Mouse (Mus musculus) B cell, adult 67 days (primary cell): Measurements from ENCODE around the gene Uqcc3. TPM values are rescaled to one million over a fixed set of nuclear protein-coding genes. Genes with fewer than 3 reads are reported as not detected.

Experiments
- total RNA-seq, 2 experiments: library from RNA; stranded (reverse); gene quantifications; 4 replicates each; pipeline ENCODE4 v1.2.4; 2023

Uqcc3 gene
- 10 to 100 TPM; 21.7 to 24.6 TPM for total RNA-seq

GRCm38 (mm10) chr19:8880311-8881033, at the start of gene Uqcc3:
Gene Uqcc3, minus strand, starts transcription at chr19:8880923.

GRCm38 (mm10) chr19:8929224-8930088, 48.7 kb upstream of the Uqcc3 start, which contains the start of the genes Rom1 and Eml3:
Gene Rom1, minus strand, starts transcription at chr19:8929356.
Gene Eml3, plus strand, starts transcription at chr19:8929552.

GRCm38 (mm10) chr19:8920073-8920736, 39.5 kb upstream of the Uqcc3 start, which contains the start of gene B3gat3:
Gene B3gat3, plus strand, starts transcription at chr19:8920374.

GRCm38 (mm10) chr19:8897865-8898495, 17.3 kb upstream of the Uqcc3 start, which contains the start of gene Ganab:
Gene Ganab, plus strand, starts transcription at chr19:8898071.

GRCm38 (mm10) chr19:8892829-8893766, 12.4 kb upstream of the Uqcc3 start, which contains the start of gene Ints5:
Gene Ints5, plus strand, starts transcription at chr19:8893005.

GRCm38 (mm10) chr19:8888511-8889385, 8.0 kb upstream of the Uqcc3 start, which contains the start of the genes 1810009A15Rik and Gm49416:
Gene 1810009A15Rik, plus strand, starts transcription at chr19:8888853.
Gene Gm49416, plus strand, starts transcription at chr19:8888926.

GRCm38 (mm10) chr19:8883616-8884015, 2.9 kb upstream of the Uqcc3 start, which contains the start of the genes Lbhd1 and Gm49403:
Gene Lbhd1, plus strand, starts transcription at chr19:8883732.
Gene Gm49403, plus strand, starts transcription at chr19:8883930.

GRCm38 (mm10) chr19:8871267-8872186, 9.2 kb downstream of the Uqcc3 start, which contains the start of gene Ubxn1:
Gene Ubxn1, plus strand, starts transcription at chr19:8871496.

GRCm38 (mm10) chr19:8850402-8850901, 30.3 kb downstream of the Uqcc3 start, which contains the start of gene Lrrn4cl:
Gene Lrrn4cl, plus strand, starts transcription at chr19:8850768.

GRCm38 (mm10) chr19:8839103-8839907, 41.4 kb downstream of the Uqcc3 start, which contains the start of gene Gng3:
Gene Gng3, minus strand, starts transcription at chr19:8839194.

GRCm38 (mm10) chr19:8837251-8837791, 43.4 kb downstream of the Uqcc3 start, which contains the start of gene Bscl2:
Gene Bscl2, plus strand, starts transcription at chr19:8837467.

Other genes starting within 250 kb of the Uqcc3 start
- gene Chrm1, start 217.1 kb downstream of the Uqcc3 start, total RNA-seq, result not detected
- gene Slc3a2, start 157.6 kb downstream of the Uqcc3 start, total RNA-seq, result 100 to 1,000 TPM; 180 to 183 TPM
- gene Wdr74, start 145.1 kb downstream of the Uqcc3 start, total RNA-seq, result 10 to 100 TPM; 76.8 to 87.1 TPM
- 1 to 10 TPM; 2.0 to 8.3 TPM for gene 1700092M07Rik, start 140.2 kb downstream of the Uqcc3 start, total RNA-seq
- 100 to 1,000 TPM; 223 to 260 TPM for gene Stx5a, start 139.5 kb downstream of the Uqcc3 start, total RNA-seq
- 100 to 1,000 TPM; 409 to 456 TPM for gene Nxf1, start 123.8 kb downstream of the Uqcc3 start, total RNA-seq
- 10 to 100 TPM; 30.9 to 34.0 TPM for gene Tmem223, start 109.9 kb downstream of the Uqcc3 start, total RNA-seq
- gene Tmem179b, start 106.5 kb downstream of the Uqcc3 start, total RNA-seq, result 10 to 100 TPM; 79.4 to 81.3 TPM
- gene Taf6l, start 94.5 kb downstream of the Uqcc3 start, total RNA-seq, result 10 to 100 TPM; 24.0 to 26.3 TPM
- 10 to 100 TPM; 65.9 to 76.1 TPM for gene Polr2g, start 82.3 kb downstream of the Uqcc3 start, total RNA-seq
- 1 to 10 TPM; 2.3 to 4.3 TPM for gene Zbtb3, start 78.4 kb downstream of the Uqcc3 start, total RNA-seq
- gene Ttc9c, start 61.6 kb downstream of the Uqcc3 start, total RNA-seq, result 10 to 100 TPM; 33.8 to 36.0 TPM
- 100 to 1,000 TPM; 125 TPM for gene Hnrnpul2, start 60.9 kb downstream of the Uqcc3 start, total RNA-seq
- gene AC129217.1, start 51.1 kb downstream of the Uqcc3 start, total RNA-seq, result 10 to 100 TPM in 1 of 2 experiments, 1 to 10 TPM in 1; 8.7 to 10.4 TPM
- gene Bscl2, start 43.5 kb downstream of the Uqcc3 start, total RNA-seq, result 10 to 100 TPM; 55.4 to 56.3 TPM
- under 1 TPM in 1 of 2 experiments, not detected in 1; 0.32 TPM for gene Gng3, start 41.7 kb downstream of the Uqcc3 start, total RNA-seq
- gene Lrrn4cl, start 30.2 kb downstream of the Uqcc3 start, total RNA-seq, result 1 to 10 TPM; 1.1 TPM
- gene Ubxn1, start 9.4 kb downstream of the Uqcc3 start, total RNA-seq, result 100 to 1,000 TPM; 134 to 139 TPM
- 10 to 100 TPM; 11.1 to 35.5 TPM for gene Lbhd1, start 2.8 kb upstream of the Uqcc3 start, total RNA-seq
- gene Gm49403, start 3.0 kb upstream of the Uqcc3 start, total RNA-seq, result not detected
- 10 to 100 TPM; 40.7 to 46.3 TPM for gene 1810009A15Rik, start 7.9 kb upstream of the Uqcc3 start, total RNA-seq
- gene Gm49416, start 8.0 kb upstream of the Uqcc3 start, total RNA-seq, result 1 to 10 TPM; 1.1 to 5.3 TPM
- gene Ints5, start 12.1 kb upstream of the Uqcc3 start, total RNA-seq, result 10 to 100 TPM; 24.6 to 25.0 TPM
- 100 to 1,000 TPM; 172 to 180 TPM for gene Ganab, start 17.1 kb upstream of the Uqcc3 start, total RNA-seq
- 10 to 100 TPM; 76.7 to 80.8 TPM for gene B3gat3, start 39.5 kb upstream of the Uqcc3 start, total RNA-seq
- gene Rom1, start 48.4 kb upstream of the Uqcc3 start, total RNA-seq, result 1 to 10 TPM; 3.3 to 5.6 TPM
- gene Eml3, start 48.6 kb upstream of the Uqcc3 start, total RNA-seq, result 100 to 1,000 TPM in 1 of 2 experiments, 10 to 100 TPM in 1; 97.3 to 108 TPM
- 100 to 1,000 TPM; 217 to 227 TPM for gene Mta2, start 61.0 kb upstream of the Uqcc3 start, total RNA-seq
- 10 to 100 TPM; 41.2 to 44.8 TPM for gene Tut1, start 72.9 kb upstream of the Uqcc3 start, total RNA-seq
- 100 to 1,000 TPM; 517 to 551 TPM for gene Eef1g, start 86.1 kb upstream of the Uqcc3 start, total RNA-seq
- 100 to 1,000 TPM in 1 of 2 experiments, 10 to 100 TPM in 1; 94.3 to 151 TPM for gene Ahnak, start 108.4 kb upstream of the Uqcc3 start, total RNA-seq
- gene Scgb1a1, start 207.0 kb upstream of the Uqcc3 start, total RNA-seq, result not detected